Mouse (Mus musculus) liver (tissue): Measurements from ENCODE around the gene Tmc1.

ENCODE experiments used
- DNase-seq: peaks from one replicate; pipeline ENCODE4 v3.0.0-alpha.2; 2020; ENCODE audit warnings: mixed read lengths

Gene Tmc1

DNA sequence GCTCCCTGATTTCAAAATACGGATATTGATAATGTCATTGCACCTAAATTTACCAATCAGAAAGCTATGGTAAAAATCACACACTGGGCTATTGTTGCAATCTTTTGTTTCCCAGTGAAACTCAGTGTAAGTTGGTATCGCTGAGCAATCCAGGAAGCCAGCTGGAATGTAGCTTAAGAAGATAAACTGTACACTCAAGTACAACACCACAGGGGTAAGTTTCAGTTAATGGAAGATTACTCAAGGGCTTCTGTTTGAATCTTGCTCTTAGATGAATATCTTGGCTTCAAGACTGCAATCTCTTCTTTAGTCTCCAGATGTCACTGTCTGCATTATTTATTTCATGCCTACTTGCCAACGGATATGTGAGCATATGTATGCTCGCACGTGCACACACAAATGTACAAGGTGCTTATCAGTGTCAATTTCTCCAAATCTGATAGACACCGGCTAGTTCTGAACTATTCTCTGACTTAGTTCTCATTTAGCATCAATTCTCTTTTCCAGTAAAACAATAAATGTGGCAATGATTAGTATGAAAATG, 156.4 kb downstream of the Tmc1 start:
- no peak for DNase-seq

DNA sequence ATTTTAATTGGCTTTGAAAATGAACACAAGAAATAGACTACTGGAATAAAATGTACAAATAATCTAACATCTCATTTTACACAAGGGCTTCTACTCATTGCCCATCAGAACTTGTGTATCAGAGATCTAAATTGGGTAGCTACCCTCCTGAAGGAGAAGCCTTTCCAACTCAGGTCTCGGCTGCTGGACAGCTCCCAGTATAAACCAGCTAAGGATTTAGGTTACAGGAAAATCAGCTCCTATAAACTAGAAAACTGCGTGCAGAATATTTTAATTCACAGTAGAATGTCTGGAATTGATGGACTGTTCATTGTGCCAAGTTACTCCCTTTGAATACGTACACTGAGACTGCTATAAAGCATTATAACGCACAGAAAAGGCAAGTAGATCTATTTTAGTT, 158.0 kb downstream of the Tmc1 start:
- no peak for DNase-seq

DNA sequence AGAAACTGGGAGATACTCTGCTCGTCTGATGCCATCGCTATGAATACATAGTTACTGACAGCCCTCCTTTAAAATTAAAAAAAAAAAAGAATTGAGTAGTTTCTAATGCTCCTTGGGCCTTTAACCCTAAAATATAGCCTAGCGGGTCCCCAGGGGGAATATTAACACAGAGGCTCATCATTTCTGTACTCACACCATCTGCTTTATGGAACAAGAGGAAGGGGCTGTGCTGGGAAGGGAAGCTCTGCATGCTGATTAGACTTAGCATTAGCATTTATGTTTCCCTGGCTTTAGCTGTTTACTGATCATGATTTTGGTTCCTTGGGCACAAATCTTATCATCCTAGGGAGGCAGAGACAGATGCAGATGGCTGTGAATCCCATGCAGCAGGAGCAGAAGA, 159.0 kb downstream of the Tmc1 start:
- no peak for DNase-seq

DNA sequence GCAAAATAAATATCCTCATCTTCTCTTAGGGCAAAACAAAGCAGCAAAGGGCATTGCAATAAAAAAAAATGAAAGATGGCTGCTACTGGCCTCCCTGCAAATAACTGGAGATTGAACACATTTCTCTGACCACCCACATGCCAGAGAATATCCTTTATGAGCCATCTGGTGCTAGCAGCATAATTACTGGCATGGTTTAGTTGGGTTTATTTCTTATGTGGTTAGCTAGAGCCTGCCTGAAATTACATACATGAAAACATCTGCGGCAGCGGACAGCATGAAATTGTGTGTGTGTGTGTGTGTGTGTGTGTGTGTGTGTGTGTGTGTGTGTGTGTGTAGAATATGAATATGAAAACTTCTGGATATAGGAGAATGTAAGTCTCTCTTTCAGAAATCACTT, 161.2 kb downstream of the Tmc1 start:
- DNase-seq, result no peak

DNA sequence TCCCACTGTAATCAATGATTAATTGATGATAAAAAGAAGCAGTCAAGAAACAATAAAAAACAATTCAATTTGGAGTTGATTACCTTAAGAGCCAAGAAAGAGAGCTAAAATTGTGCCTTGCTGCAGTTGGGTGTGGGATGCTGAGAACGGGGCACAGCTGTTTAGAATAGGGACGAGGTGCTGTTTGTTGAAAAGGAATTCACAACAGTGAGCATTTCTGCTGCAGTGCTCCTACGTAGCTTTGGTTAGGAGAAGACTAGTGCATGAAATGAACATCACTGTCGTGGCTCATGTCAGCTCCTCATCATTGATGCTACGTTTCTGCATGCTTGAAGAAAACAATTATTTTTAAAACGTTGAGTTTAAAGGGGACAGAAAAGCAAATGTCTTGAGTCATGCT, 166.7 kb downstream of the Tmc1 start:
- no peak for DNase-seq

DNA sequence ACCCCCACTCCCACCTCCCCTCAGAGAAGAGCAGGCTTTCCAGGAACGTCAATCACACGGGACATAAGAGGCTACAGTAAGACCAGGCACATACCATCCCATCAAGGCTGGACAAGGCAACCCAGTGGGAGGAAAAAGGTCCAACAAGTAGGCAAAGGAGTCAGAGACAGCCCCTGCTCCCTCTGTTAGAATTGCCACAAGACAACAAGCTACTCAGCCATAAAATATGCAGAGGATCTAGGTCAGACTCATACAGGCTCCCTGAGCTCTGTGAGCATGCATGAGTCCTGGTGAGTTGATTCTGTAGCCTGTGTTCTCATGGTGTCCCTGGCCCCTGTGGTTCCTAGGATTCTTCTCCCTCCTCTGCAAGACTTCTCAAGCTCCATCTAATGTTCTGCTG, 178.3 kb downstream of the Tmc1 start:
- no peak for DNase-seq

DNA sequence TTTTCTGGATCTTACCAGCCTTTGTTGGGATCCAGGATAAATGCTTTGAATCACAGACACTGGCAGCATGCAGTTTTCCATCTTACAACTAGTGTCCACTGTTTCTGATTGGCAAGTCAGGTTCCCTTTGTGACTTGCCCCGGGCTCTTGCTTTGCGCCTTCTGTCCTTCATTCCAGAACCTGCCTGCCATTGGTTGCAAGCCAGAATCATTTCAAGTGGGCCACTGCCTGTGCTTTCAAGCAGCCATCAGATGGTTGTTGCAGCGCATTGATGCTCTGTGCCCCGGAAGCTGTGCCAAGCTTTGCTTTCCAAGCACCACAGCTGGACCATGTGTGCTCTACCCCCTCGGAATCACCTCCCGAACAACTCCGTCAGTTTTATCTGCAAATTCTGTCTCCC, 180.1 kb downstream of the Tmc1 start:
- DNase-seq, result no peak

DNA sequence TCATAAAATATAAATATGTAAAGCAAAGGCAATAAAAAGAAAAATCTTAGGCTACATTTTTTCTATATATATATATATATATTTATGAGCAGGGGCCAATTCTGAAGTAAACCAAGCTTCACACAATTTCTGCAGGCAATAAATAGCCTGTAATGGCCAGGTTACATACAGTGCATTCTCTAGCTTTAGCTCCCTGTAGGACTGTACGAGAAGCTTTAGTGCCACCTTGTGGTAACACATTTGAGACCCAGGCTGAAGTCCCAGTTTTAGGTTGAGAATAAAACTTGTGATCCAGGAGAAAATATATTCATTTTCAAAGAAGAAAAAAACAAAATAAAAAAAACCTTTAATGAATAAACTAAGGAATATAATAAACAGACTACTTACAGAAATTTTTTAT, 189.8 kb downstream of the Tmc1 start:
- DNase-seq, result no peak

DNA sequence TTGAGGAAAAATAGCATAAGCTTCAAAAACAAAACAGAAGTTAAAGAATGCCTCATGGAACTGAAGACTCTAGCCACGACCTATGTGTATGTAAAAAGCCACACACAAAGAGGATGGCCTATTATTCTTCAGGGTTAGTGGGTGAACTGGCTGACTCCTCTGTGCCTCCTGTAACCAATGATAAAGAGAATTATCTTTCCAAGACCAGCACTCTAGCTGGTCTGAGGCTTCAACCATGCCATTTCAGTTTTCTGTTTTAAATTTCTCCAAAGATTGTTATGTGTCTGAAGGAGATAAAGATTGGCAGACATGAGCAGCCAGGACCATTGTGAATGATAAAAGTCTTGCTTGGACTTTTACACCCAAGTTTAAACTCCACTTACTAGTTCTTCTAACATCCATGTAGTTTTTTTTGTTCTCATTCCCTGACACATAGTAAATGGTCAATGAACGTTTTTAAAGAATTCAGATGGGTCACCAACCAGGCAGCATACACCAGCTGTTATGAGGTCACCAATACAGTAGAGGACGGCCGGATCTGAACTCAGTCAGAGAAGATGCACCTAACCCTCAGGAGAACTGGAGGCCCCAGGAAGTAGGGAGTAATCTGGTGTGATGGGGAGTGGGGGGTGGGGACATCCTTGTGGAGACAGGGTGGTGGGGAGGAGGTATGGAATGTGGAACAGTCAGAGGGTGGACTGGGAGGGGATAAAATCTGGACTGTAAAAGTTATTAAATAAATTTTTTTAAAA, 192.2 kb downstream of the Tmc1 start:
- DNase-seq, result peak; percentile 3

DNA sequence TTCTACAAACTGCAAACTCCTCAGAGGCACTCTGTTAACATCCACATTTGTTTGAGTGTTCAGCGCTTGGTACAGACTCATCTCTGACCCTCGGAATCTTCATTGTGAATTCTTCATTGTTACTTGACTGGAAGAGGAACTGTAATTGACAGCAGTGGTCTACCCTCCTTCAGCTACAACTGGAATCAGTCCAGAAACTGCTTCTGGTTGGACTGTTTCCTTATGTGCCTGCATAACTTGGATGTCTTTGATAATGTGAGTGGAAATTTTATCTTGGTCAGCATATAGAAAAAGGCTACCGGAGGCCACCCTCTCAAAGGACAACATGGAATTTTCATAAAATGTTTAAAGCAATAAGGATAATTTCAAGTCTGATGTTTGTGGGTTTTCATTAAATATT, 192.9 kb downstream of the Tmc1 start:
- no peak for DNase-seq

DNA sequence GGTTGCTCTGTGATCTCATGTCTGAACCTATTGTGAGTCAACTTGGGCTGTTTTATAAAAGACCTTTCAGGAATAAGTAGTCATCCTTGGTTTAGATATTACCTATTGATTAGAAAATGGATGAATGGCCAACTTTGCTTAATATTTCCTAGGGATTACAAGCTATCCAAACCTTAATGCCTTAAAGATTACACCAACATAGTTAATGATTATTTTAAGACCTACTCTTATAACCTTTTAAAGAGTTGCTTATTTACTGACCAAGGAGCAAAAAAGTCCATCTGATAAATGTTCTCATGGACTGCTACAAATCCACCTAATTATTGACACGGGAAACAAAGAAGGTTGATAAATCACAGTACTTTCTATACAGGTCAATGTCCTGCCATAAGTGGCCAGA, 209.4 kb downstream of the Tmc1 start:
- DNase-seq, result no peak
